Mouse (Mus musculus) gastrocnemius, postnatal 25 days (tissue): ENCODE data around the gene Slc25a21. TPM values are rescaled to one million over a fixed set of nuclear protein-coding genes. Genes with fewer than 3 reads are reported as not detected.

Experiments used
- DNase-seq: peaks from one replicate; pipeline ENCODE4 v3.0.0; 2022
- total RNA-seq, 2 experiments: library from RNA; stranded (reverse); gene quantifications; 1 replicate in 1 of 2; 2 replicates in 1 of 2; pipeline ENCODE4 v1.2.3; 2021

The Slc25a21 gene
- total RNA-seq, 2 experiments from 2014 or later = 0.27 to 0.38 TPM

- DNase-seq = no peak
These were observed 506.3 kb downstream of the Slc25a21 start for GRCm38 (mm10) chr12:56691001-56691400.

- DNase-seq = no peak
These were observed 506.9 kb downstream of the Slc25a21 start for GRCm38 (mm10) chr12:56690366-56690765.

GRCm38 (mm10) chr12:56689736-56690135 is 507.5 kb downstream of the Slc25a21 start:
- no peak for DNase-seq

GRCm38 (mm10) chr12:56689331-56689730 is 507.9 kb downstream of the Slc25a21 start:
- DNase-seq = no peak

GRCm38 (mm10) chr12:56688920-56689319 is 508.4 kb downstream of the Slc25a21 start:
- DNase-seq = no peak

- DNase-seq = no peak
These were observed 508.8 kb downstream of the Slc25a21 start for GRCm38 (mm10) chr12:56688482-56688840.

- no peak for DNase-seq
These were observed 509.4 kb downstream of the Slc25a21 start for GRCm38 (mm10) chr12:56687640-56688481.

- no peak for DNase-seq
These were observed 516.0 kb downstream of the Slc25a21 start for GRCm38 (mm10) chr12:56681096-56681811.

- DNase-seq = no peak
These were observed 519.7 kb downstream of the Slc25a21 start for GRCm38 (mm10) chr12:56677620-56678019.

GRCm38 (mm10) chr12:56674726-56675125 is 522.5 kb downstream of the Slc25a21 start:
- DNase-seq = no peak

GRCm38 (mm10) chr12:56670795-56671194 is 526.5 kb downstream of the Slc25a21 start:
- no peak for DNase-seq

GRCm38 (mm10) chr12:56669451-56670122 is 527.7 kb downstream of the Slc25a21 start:
- no peak for DNase-seq

Other genes with a start within 250 kb of the Slc25a21 start
- gene Prps1l3, start 32.9 kb upstream of the Slc25a21 start, total RNA-seq = 10 to 100 TPM; 20.3 to 22.6 TPM
- gene Mipol1, start 33.0 kb upstream of the Slc25a21 start, total RNA-seq = 1 to 10 TPM; 2.1 to 3.1 TPM